Comparison of ENCODE assay signal across 8 mouse cellular contexts in genomic region chr14:122902136-122902535, GRCm38 (mm10). TPM values are rescaled to one million over a fixed set of nuclear protein-coding genes. Genes with fewer than 3 reads are reported as not detected.
A peak's percentile ranks its signal among the peaks of the same experiment; 100 is the strongest.
DNase-seq lines count a peak whose midpoint lies in the region; ATAC-seq and TF ChIP-seq lines count a peak whose summit lies in the region.

No protein-coding gene starts in this region.

- TF ChIP-seq EP300 in heart, postnatal 0 days (IDR thresholded peaks at IDR 0.05; ENCODE audit: low read depth) = no peak

- TF ChIP-seq POLR2A in limb, embryonic 14.5 days (IDR thresholded peaks at IDR 0.05; ENCODE audit: borderline replicate concordance, extremely low read depth, insufficient read depth, insufficient read length) = no peak

- H3K4me2 ChIP-seq in hindbrain, embryonic 16.5 days (ENCODE audit: low read length) = no peak overlapping the region
- H3K4me2 ChIP-seq in hindbrain, embryonic 13.5 days = no peak overlapping the region
- no peak overlapping the region for H3K4me2 ChIP-seq in heart, postnatal 0 days (ENCODE audit: low read depth, low read length)
- H3K4me2 ChIP-seq in limb, embryonic 14.5 days (replicated peaks; ENCODE audit: low read depth, low read length, severe bottlenecking) = no peak overlapping the region

- peak; percentile 56; the same call in 1 of the 2 replicates for ATAC-seq in hindbrain, embryonic 16.5 days
- no peak for ATAC-seq in hindbrain, embryonic 13.5 days (ENCODE audit: low FRiP score)
- ATAC-seq in heart, postnatal 0 days (ENCODE audit: insufficient read depth, low read depth) = no peak
- ATAC-seq in limb, embryonic 14.5 days (ENCODE audit: low FRiP score, low read depth) = no peak

- no peaks in the 10 kb centered on the region for H3K27me3 ChIP-seq in hindbrain, embryonic 16.5 days (replicated peaks; ENCODE audit: control insufficient read depth, insufficient read depth, low read length)
- H3K27me3 ChIP-seq in hindbrain, embryonic 13.5 days = no peaks in the 10 kb centered on the region
- H3K27me3 ChIP-seq in heart, postnatal 0 days (ENCODE audit: control insufficient read depth, insufficient read depth, low read length) = no peaks in the 10 kb centered on the region
- no peaks in the 10 kb centered on the region for H3K27me3 ChIP-seq in limb, embryonic 14.5 days (ENCODE audit: control insufficient read depth, insufficient read depth, low read length)

- no peak for TF ChIP-seq CTCF in heart, postnatal 0 days (IDR thresholded peaks at IDR 0.05; ENCODE audit: low read depth)

- H3K27ac ChIP-seq in hindbrain, embryonic 16.5 days (ENCODE audit: low read depth, low read length) = peak overlapping the region; percentile 32
- H3K27ac ChIP-seq in hindbrain, embryonic 13.5 days = no peak overlapping the region
- H3K27ac ChIP-seq in heart, postnatal 0 days (ENCODE audit: low read depth) = 0 out of 2 replicates have a peak overlapping the region, but pooled peaks have one; percentile 9
- H3K27ac ChIP-seq in limb, embryonic 14.5 days (replicated peaks; ENCODE audit: low read depth, low read length) = no peak overlapping the region

- no peaks in the 10 kb centered on the region; the same call in 1 of the 2 replicates for H3K9me3 ChIP-seq in hindbrain, embryonic 16.5 days (ENCODE audit: control insufficient read depth, low read length)
- H3K9me3 ChIP-seq in hindbrain, embryonic 13.5 days = no peaks in the 10 kb centered on the region
- H3K9me3 ChIP-seq in heart, postnatal 0 days (replicated peaks; ENCODE audit: control insufficient read depth, low read length) = no peaks in the 10 kb centered on the region
- peaks cover 4% of the 10 kb centered on the region for H3K9me3 ChIP-seq in limb, embryonic 14.5 days (ENCODE audit: control insufficient read depth, low read length)

- no peaks in the 10 kb centered on the region for H3K36me3 ChIP-seq in hindbrain, embryonic 16.5 days (ENCODE audit: control insufficient read depth, insufficient read depth, low read length)
- no peaks in the 10 kb centered on the region for H3K36me3 ChIP-seq in hindbrain, embryonic 13.5 days
- H3K36me3 ChIP-seq in heart, postnatal 0 days (replicated peaks; ENCODE audit: control insufficient read depth, insufficient read depth, low read length) = no peaks in the 10 kb centered on the region
- no peaks in the 10 kb centered on the region for H3K36me3 ChIP-seq in limb, embryonic 14.5 days (ENCODE audit: control insufficient read depth, insufficient read depth, low read length)

- no peak overlapping the region for H3K9ac ChIP-seq in hindbrain, embryonic 16.5 days (ENCODE audit: low read depth, low read length)
- H3K9ac ChIP-seq in hindbrain, embryonic 13.5 days = no peak overlapping the region
- no peak overlapping the region for H3K9ac ChIP-seq in heart, postnatal 0 days (replicated peaks; ENCODE audit: low read depth, low read length)
- H3K9ac ChIP-seq in limb, embryonic 14.5 days (ENCODE audit: low read depth, low read length, severe bottlenecking) = no peak overlapping the region

- peak; percentile 31 to 40 for DNase-seq in adrenal gland, adult 18-20 months (ENCODE audit: low spot score in 2 of 2)
- DNase-seq in heart, postnatal 0 days (ENCODE audit: low spot score) = no peak
- DNase-seq in limb, embryonic 14.5 days (ENCODE audit: low spot score) = peak; percentile 32
- DNase-seq in thymus, postnatal 25 days = peak; percentile 53
- no peak for DNase-seq in B cell, adult 2 months
- no peak for DNase-seq in embryo, embryonic 10 days (ENCODE audit: low spot score)

- H3K4me3 ChIP-seq in hindbrain, embryonic 16.5 days (ENCODE audit: low read length) = no peak overlapping the region
- no peak overlapping the region for H3K4me3 ChIP-seq in hindbrain, embryonic 13.5 days
- no peak overlapping the region for H3K4me3 ChIP-seq in heart, postnatal 0 days (ENCODE audit: low read depth, low read length)
- no peak overlapping the region for H3K4me3 ChIP-seq in limb, embryonic 14.5 days (replicated peaks; ENCODE audit: low read length)

- WGBS in hindbrain, embryonic 16.5 days = 71% methylated on average over 2 of the region's 2 CpGs
- 79% methylated on average over 2 of the region's 2 CpGs for WGBS in hindbrain, embryonic 13.5 days
- WGBS in heart, postnatal 0 days = 33% methylated on average over 2 of the region's 2 CpGs
- WGBS in limb, embryonic 14.5 days = 48% methylated on average over 2 of the region's 2 CpGs

- peaks cover 3% of the 10 kb centered on the region for H3K4me1 ChIP-seq in hindbrain, embryonic 16.5 days (ENCODE audit: control insufficient read depth, insufficient read depth, low read depth, low read length)
- peaks cover 8% of the 10 kb centered on the region for H3K4me1 ChIP-seq in hindbrain, embryonic 13.5 days (replicated peaks)
- peaks cover 11% of the 10 kb centered on the region; the same call in 1 of the 2 replicates for H3K4me1 ChIP-seq in heart, postnatal 0 days (ENCODE audit: control insufficient read depth, insufficient read depth)
- peaks cover 12% of the 10 kb centered on the region for H3K4me1 ChIP-seq in limb, embryonic 14.5 days (ENCODE audit: control insufficient read depth, insufficient read depth, low read length)

RNA-seq across cellular contexts. Expression of gene Ggact, which starts 11.4 kb away (rescaled TPM):
- 13.6 and 14.7 TPM in 2 replicates for polyA plus RNA-seq in hindbrain, embryonic 16.5 days (2015; fragmentation: Nextera tagmentation; extraction: Ambion mirVana)
- polyA plus RNA-seq in hindbrain, embryonic 13.5 days (2015; fragmentation: Nextera tagmentation; extraction: Ambion mirVana) = 6.8 and 8.0 TPM in 2 replicates
- total RNA-seq in adrenal gland, adult 18-20 months (2021) = 10 to 100 TPM; 41.6 to 52.9 TPM
- total RNA-seq in heart, postnatal 0 days (2014; rRNA removed; ENCODE audit: low replicate concordance) = 28.8 and 52.6 TPM in 2 replicates
- polyA plus RNA-seq in heart, postnatal 0 days (2015; fragmentation: Nextera tagmentation; extraction: Ambion mirVana) = 23.4 and 26.7 TPM in 2 replicates
- polyA plus RNA-seq in limb, embryonic 14.5 days (2012; rRNA removed) = 7.7 and 9.1 TPM in 2 replicates
- 6.6 and 10.0 TPM in 2 replicates for polyA plus RNA-seq in limb, embryonic 14.5 days (2014; fragmentation: Nextera tagmentation; extraction: Ambion mirVana)

Comparison
In these comparisons a context has a peak if more than half of its experiments do, and no peak if none do; other contexts are left out.
1. H3K27ac ChIP-seq: peak in hindbrain, embryonic 16.5 days (single experiment) and heart, postnatal 0 days (single experiment); none in hindbrain, embryonic 13.5 days (single experiment) and limb, embryonic 14.5 days (single experiment).
2. DNase-seq: peak in adrenal gland, adult 18-20 months (2 of 2), limb, embryonic 14.5 days (single experiment) and thymus, postnatal 25 days (single experiment); none in heart, postnatal 0 days (single experiment), B cell, adult 2 months (0 of 2) and embryo, embryonic 10 days (single experiment).